Mouse (Mus musculus): ENCODE measurements around the gene Cfap300. TPM values are rescaled to one million over a fixed set of nuclear protein-coding genes. Genes with fewer than 3 reads are reported as not detected.

Cfap300 gene
- 18.3 and 19.5 TPM in 2 replicates for polyA plus RNA-seq (2014; fragmentation: Nextera tagmentation; extraction: Ambion mirVana)

- DNase-seq (ENCODE audit: low spot score) (peak; percentile 99), ATAC-seq (ENCODE audit: low FRiP score) (peak; percentile 99)
- H3K9me3 ChIP-seq (ENCODE audit: control insufficient read depth, low read length), result no peaks in the 10 kb centered on the region
- H3K9ac ChIP-seq, result peak within 1 kb of the TSS; percentile 81
- H3K27me3 ChIP-seq (ENCODE audit: control insufficient read depth, insufficient read depth, low read length), result no peaks in the 10 kb centered on the region
- H3K36me3 ChIP-seq (replicated peaks; ENCODE audit: control insufficient read depth, insufficient read depth), result no peaks in the 10 kb centered on the region
- under 1% methylated on average over 39 of the region's 39 CpGs for WGBS
- H3K4me3 ChIP-seq (replicated peaks; ENCODE audit: low read length), result peak within 1 kb of the TSS; percentile 80
- H3K27ac ChIP-seq, result peak within 1 kb of the TSS; percentile 88
- H3K4me1 ChIP-seq (replicated peaks; ENCODE audit: control insufficient read depth, insufficient read depth, low read length), result peaks cover 9% of the 10 kb centered on the region
- H3K4me2 ChIP-seq (replicated peaks), result peak within 1 kb of the TSS; percentile 70
Observed at GRCm38 (mm10) chr9:8042338-8043043, at the start of gene Cfap300. Cfap300 (minus strand) TSS chr9:8042823.

DNA sequence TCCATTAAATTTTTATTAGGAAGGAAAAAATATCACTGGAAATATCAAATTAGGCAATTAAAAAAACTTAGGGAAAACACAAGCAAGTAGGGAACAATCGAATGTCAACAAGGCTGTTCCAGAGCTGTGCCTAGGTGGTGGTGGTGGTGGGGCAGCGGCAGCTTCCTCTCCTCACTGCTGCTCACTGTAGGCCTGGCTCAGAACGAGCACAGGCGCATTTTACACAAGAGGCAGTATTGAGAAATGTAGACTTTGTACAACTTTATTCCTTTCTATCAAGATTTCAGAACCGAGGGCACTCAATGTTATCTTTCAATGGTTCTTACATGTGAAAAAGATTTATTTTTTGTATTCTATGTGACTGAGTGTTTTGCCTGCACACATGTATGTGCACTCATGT, 36.3 kb upstream of the Cfap300 start:
- Histone ChIP-seq H3K9ac (no peak overlapping the region), H3K9me3 (ENCODE audit: control insufficient read depth, low read length) (no peaks in the 10 kb centered on the region)

DNA sequence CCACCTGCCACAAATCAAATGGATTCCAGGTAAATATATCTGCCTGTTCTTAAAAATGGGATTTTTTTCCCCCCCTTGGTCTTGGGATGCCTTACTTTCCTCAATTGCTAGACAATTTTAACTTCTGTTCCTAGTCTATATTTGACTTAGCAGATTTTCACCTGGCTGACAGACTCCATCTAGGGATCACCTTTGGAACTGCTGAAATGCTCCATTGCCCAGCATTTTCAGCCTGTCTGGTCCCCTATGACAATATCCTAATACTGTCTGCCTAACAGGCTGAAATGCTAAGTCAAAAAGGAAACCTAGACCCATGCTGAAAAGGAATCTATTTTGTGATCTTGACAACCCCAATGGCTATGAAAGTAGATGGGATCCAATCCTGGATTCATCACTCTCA, 31.7 kb upstream of the Cfap300 start:
- Histone ChIP-seq H3K9me3 (ENCODE audit: control insufficient read depth, low read length) (no peaks in the 10 kb centered on the region), H3K27me3 (ENCODE audit: control insufficient read depth, insufficient read depth, low read length) (no peaks in the 10 kb centered on the region), H3K4me1 (replicated peaks; ENCODE audit: control insufficient read depth, insufficient read depth, low read length) (no peaks in the 10 kb centered on the region), H3K36me3 (replicated peaks; ENCODE audit: control insufficient read depth, insufficient read depth) (peaks cover 10% of the 10 kb centered on the region), H3K27ac (no peak overlapping the region), H3K9ac (no peak overlapping the region), H3K4me3 (replicated peaks; ENCODE audit: low read length) (no peak overlapping the region), H3K4me2 (replicated peaks) (no peak overlapping the region)
- DNase-seq (ENCODE audit: low spot score) (peak; percentile 49), ATAC-seq (ENCODE audit: low FRiP score) (no peak)

More for the DNA sequence above, 36.3 kb upstream of the Cfap300 start:
- no peak overlapping the region for H3K4me2 ChIP-seq (replicated peaks)
- no peaks in the 10 kb centered on the region for H3K27me3 ChIP-seq (ENCODE audit: control insufficient read depth, insufficient read depth, low read length)
- ATAC-seq (ENCODE audit: low FRiP score), result no peak
- 96% methylated on average over 5 of the region's 5 CpGs for WGBS
- H3K4me3 ChIP-seq (replicated peaks; ENCODE audit: low read length), result no peak overlapping the region
- DNase-seq (ENCODE audit: low spot score), result no peak
- H3K36me3 ChIP-seq (replicated peaks; ENCODE audit: control insufficient read depth, insufficient read depth), result peaks cover 10% of the 10 kb centered on the region
- H3K27ac ChIP-seq, result no peak overlapping the region
- H3K4me1 ChIP-seq (replicated peaks; ENCODE audit: control insufficient read depth, insufficient read depth, low read length), result no peaks in the 10 kb centered on the region

DNA sequence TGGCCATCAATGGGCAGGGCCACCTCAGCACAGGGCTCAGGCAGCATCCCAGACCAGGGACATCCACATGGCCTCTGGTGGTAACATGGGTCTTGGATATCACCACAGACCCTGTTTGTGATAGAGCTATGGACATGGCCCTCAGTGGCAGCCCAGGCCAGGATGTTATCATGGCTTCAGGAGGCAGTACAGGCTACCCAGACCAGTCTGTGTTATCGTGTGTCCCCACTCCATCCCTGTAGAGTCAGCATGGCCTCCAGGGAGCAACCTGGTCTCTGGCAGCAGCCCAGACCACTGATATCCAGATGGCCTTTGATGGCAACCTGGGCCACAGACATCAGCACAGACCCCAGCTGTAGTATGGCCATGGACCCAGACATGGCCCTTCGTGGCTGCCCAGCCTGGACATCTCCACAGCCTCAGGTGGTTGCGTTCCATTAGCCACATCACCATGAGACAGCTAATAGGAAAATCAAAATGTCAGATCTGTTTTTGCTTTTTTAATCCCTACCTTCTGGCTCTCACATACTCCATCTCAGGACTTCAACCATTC, 30.7 kb upstream of the Cfap300 start:
- ATAC-seq (ENCODE audit: low FRiP score), result no peak
- no peaks in the 10 kb centered on the region for H3K4me1 ChIP-seq (replicated peaks; ENCODE audit: control insufficient read depth, insufficient read depth, low read length)
- 92% methylated on average over 3 of the region's 3 CpGs for WGBS

GRCm38 (mm10) chr9:8059636-8060035, 17.0 kb upstream of the Cfap300 start:
- Histone ChIP-seq H3K4me3 (replicated peaks; ENCODE audit: low read length) (no peak overlapping the region), H3K27me3 (ENCODE audit: control insufficient read depth, insufficient read depth, low read length) (no peaks in the 10 kb centered on the region), H3K4me2 (replicated peaks) (no peak overlapping the region), H3K9me3 (ENCODE audit: control insufficient read depth, low read length) (no peaks in the 10 kb centered on the region), H3K4me1 (replicated peaks; ENCODE audit: control insufficient read depth, insufficient read depth, low read length) (no peaks in the 10 kb centered on the region), H3K36me3 (replicated peaks; ENCODE audit: control insufficient read depth, insufficient read depth) (no peaks in the 10 kb centered on the region), H3K27ac (no peak overlapping the region), H3K9ac (no peak overlapping the region)
- DNase-seq (ENCODE audit: low spot score) (peak; percentile 31), ATAC-seq (ENCODE audit: low FRiP score) (no peak)
- 74% methylated on average over 3 of the region's 3 CpGs for WGBS

More for the DNA sequence above, 30.7 kb upstream of the Cfap300 start:
- no peak overlapping the region for H3K27ac ChIP-seq
- no peak overlapping the region for H3K4me2 ChIP-seq (replicated peaks)
- no peak overlapping the region for H3K4me3 ChIP-seq (replicated peaks; ENCODE audit: low read length)
- DNase-seq (ENCODE audit: low spot score), result no peak
- H3K27me3 ChIP-seq (ENCODE audit: control insufficient read depth, insufficient read depth, low read length), result no peaks in the 10 kb centered on the region
- no peaks in the 10 kb centered on the region for H3K9me3 ChIP-seq (ENCODE audit: control insufficient read depth, low read length)
- peaks cover 10% of the 10 kb centered on the region for H3K36me3 ChIP-seq (replicated peaks; ENCODE audit: control insufficient read depth, insufficient read depth)
- no peak overlapping the region for H3K9ac ChIP-seq

GRCm38 (mm10) chr9:8054831-8055230, 12.2 kb upstream of the Cfap300 start:
- no peak for ATAC-seq (ENCODE audit: low FRiP score)
- no peak for DNase-seq (ENCODE audit: low spot score)
- Histone ChIP-seq H3K4me2 (replicated peaks) (no peak overlapping the region), H3K36me3 (replicated peaks; ENCODE audit: control insufficient read depth, insufficient read depth) (no peaks in the 10 kb centered on the region), H3K9me3 (ENCODE audit: control insufficient read depth, low read length) (no peaks in the 10 kb centered on the region), H3K4me3 (replicated peaks; ENCODE audit: low read length) (no peak overlapping the region), H3K27me3 (ENCODE audit: control insufficient read depth, insufficient read depth, low read length) (no peaks in the 10 kb centered on the region), H3K4me1 (replicated peaks; ENCODE audit: control insufficient read depth, insufficient read depth, low read length) (no peaks in the 10 kb centered on the region), H3K27ac (no peak overlapping the region), H3K9ac (no peak overlapping the region)
- WGBS, result 57% methylated on average over 1 of the region's 1 CpGs

- H3K4me1 ChIP-seq (replicated peaks; ENCODE audit: control insufficient read depth, insufficient read depth, low read length), result peaks cover 9% of the 10 kb centered on the region
- 27% methylated on average over 5 of the region's 5 CpGs for WGBS
- no peaks in the 10 kb centered on the region for H3K27me3 ChIP-seq (ENCODE audit: control insufficient read depth, insufficient read depth, low read length)
- peak overlapping the region; percentile 70 for H3K4me2 ChIP-seq (replicated peaks)
- no peaks in the 10 kb centered on the region for H3K36me3 ChIP-seq (replicated peaks; ENCODE audit: control insufficient read depth, insufficient read depth)
- DNase-seq (ENCODE audit: low spot score) (no peak), ATAC-seq (ENCODE audit: low FRiP score) (peak; percentile 58)
- H3K9me3 ChIP-seq (ENCODE audit: control insufficient read depth, low read length), result no peaks in the 10 kb centered on the region
- peak overlapping the region; percentile 88 for H3K27ac ChIP-seq
- peak overlapping the region; percentile 81; the same call in 1 of the 2 replicates for H3K9ac ChIP-seq
- H3K4me3 ChIP-seq (replicated peaks; ENCODE audit: low read length), result peak overlapping the region; percentile 80
Observed at GRCm38 (mm10) chr9:8043044-8043387, 393 bp upstream of the Cfap300 start.

- Histone ChIP-seq H3K4me3 (replicated peaks; ENCODE audit: low read length) (no peak overlapping the region), H3K9me3 (ENCODE audit: control insufficient read depth, low read length) (no peaks in the 10 kb centered on the region), H3K27ac (no peak overlapping the region), H3K27me3 (ENCODE audit: control insufficient read depth, insufficient read depth, low read length) (no peaks in the 10 kb centered on the region), H3K4me2 (replicated peaks) (no peak overlapping the region), H3K4me1 (replicated peaks; ENCODE audit: control insufficient read depth, insufficient read depth, low read length) (no peaks in the 10 kb centered on the region), H3K36me3 (replicated peaks; ENCODE audit: control insufficient read depth, insufficient read depth) (no peaks in the 10 kb centered on the region), H3K9ac (no peak overlapping the region)
- ATAC-seq (ENCODE audit: low FRiP score) (no peak), DNase-seq (ENCODE audit: low spot score) (no peak)
- 38% methylated on average over 7 of the region's 7 CpGs for WGBS
Observed at GRCm38 (mm10) chr9:8035546-8035945, 7.1 kb downstream of the Cfap300 start.

DNA sequence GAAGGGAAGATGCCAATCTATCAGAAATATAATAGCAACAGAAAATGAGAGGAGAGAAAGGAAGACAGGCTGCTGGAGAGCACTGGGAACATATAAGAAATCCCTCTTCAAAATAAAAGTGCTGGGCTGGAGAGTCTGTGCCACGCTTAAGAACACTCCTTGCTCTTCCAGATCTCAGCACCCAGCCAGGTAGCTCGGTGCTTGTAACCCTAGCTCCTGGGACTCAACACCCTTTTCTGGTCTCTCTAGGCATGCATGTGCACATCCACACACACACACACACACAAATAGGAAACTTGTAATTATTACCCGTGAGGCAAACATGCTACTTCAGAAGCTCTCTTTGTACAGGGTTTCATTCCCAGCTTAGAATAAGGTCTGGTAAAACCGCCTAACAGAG, 7.5 kb downstream of the Cfap300 start:
- Histone ChIP-seq H3K27ac (no peak overlapping the region), H3K4me1 (replicated peaks; ENCODE audit: control insufficient read depth, insufficient read depth, low read length) (no peaks in the 10 kb centered on the region), H3K4me2 (replicated peaks) (no peak overlapping the region), H3K9ac (no peak overlapping the region), H3K27me3 (ENCODE audit: control insufficient read depth, insufficient read depth, low read length) (no peaks in the 10 kb centered on the region), H3K9me3 (ENCODE audit: control insufficient read depth, low read length) (no peaks in the 10 kb centered on the region), H3K4me3 (replicated peaks; ENCODE audit: low read length) (no peak overlapping the region), H3K36me3 (replicated peaks; ENCODE audit: control insufficient read depth, insufficient read depth) (no peaks in the 10 kb centered on the region)
- ATAC-seq (ENCODE audit: low FRiP score) (no peak), DNase-seq (ENCODE audit: low spot score) (no peak)
- WGBS, result 72% methylated on average over 4 of the region's 4 CpGs
